In the genomic region with DNA sequence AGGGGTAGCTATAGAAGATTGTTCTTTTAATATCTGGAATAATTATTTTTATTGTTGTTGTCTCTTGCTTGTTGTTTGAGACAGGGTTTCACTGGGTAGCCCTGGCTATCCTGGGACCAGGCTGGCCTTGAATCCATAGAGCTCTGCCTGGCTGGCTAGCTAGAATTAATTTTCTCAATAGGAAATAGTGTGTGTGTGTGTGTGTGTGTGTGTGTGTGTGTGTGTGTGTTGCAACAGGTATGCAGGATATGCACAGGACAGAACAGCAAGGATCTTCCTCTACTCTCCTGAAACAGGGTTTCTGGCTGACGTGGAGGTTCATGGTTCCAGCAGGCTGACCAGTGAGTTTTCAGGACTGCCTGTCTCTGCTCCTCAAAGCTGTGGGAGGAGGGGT, we compare ENCODE assay signal across 8 mouse cellular contexts. TPM values are rescaled to one million over a fixed set of nuclear protein-coding genes. Genes with fewer than 3 reads are reported as not detected.
DNase-seq lines count a peak whose midpoint lies in the region; ATAC-seq and TF ChIP-seq lines count a peak whose summit lies in the region.

No protein-coding gene starts in this region.

- WGBS in kidney, postnatal 0 days = 60% methylated on average over 1 of the region's 1 CpGs
- 79% methylated on average over 1 of the region's 1 CpGs for WGBS in embryonic facial prominence, embryonic 15.5 days
- 94% methylated on average over 1 of the region's 1 CpGs for WGBS in intestine, embryonic 14.5 days
- 58% methylated on average over 1 of the region's 1 CpGs for WGBS in midbrain, embryonic 15.5 days

- no peak for TF ChIP-seq CTCF in kidney, postnatal 0 days (IDR thresholded peaks at IDR 0.05; ENCODE audit: low read depth)

- no peaks in the 10 kb centered on the region for H3K27me3 ChIP-seq in kidney, postnatal 0 days (ENCODE audit: insufficient read depth, low read length)
- no peaks in the 10 kb centered on the region for H3K27me3 ChIP-seq in embryonic facial prominence, embryonic 15.5 days
- no peaks in the 10 kb centered on the region for H3K27me3 ChIP-seq in intestine, embryonic 14.5 days (replicated peaks; ENCODE audit: control insufficient read depth, insufficient read depth, low read length)
- no peaks in the 10 kb centered on the region for H3K27me3 ChIP-seq in midbrain, embryonic 15.5 days (replicated peaks)

- peak overlapping the region; percentile 46 for H3K4me2 ChIP-seq in kidney, postnatal 0 days (ENCODE audit: low read length)
- peak overlapping the region; percentile 61 for H3K4me2 ChIP-seq in embryonic facial prominence, embryonic 15.5 days (replicated peaks)
- H3K4me2 ChIP-seq in intestine, embryonic 14.5 days (ENCODE audit: low read length) = peak overlapping the region; percentile 49
- peak overlapping the region; percentile 60 for H3K4me2 ChIP-seq in midbrain, embryonic 15.5 days

- H3K4me1 ChIP-seq in kidney, postnatal 0 days (replicated peaks; ENCODE audit: insufficient read depth, low read length) = no peaks in the 10 kb centered on the region
- peaks cover 10% of the 10 kb centered on the region; the same call in 1 of the 2 replicates for H3K4me1 ChIP-seq in embryonic facial prominence, embryonic 15.5 days
- H3K4me1 ChIP-seq in intestine, embryonic 14.5 days (replicated peaks; ENCODE audit: control insufficient read depth, insufficient read depth, low read length) = peaks cover 10% of the 10 kb centered on the region; the same call in 1 of the 2 replicates
- peaks cover 8% of the 10 kb centered on the region for H3K4me1 ChIP-seq in midbrain, embryonic 15.5 days

- no peaks in the 10 kb centered on the region for H3K36me3 ChIP-seq in kidney, postnatal 0 days (ENCODE audit: insufficient read depth, low read length)
- H3K36me3 ChIP-seq in embryonic facial prominence, embryonic 15.5 days = no peaks in the 10 kb centered on the region
- no peaks in the 10 kb centered on the region for H3K36me3 ChIP-seq in intestine, embryonic 14.5 days (ENCODE audit: control insufficient read depth, insufficient read depth, low read length)
- no peaks in the 10 kb centered on the region for H3K36me3 ChIP-seq in midbrain, embryonic 15.5 days (replicated peaks)

- no peak overlapping the region for H3K9ac ChIP-seq in kidney, postnatal 0 days (ENCODE audit: low read depth, low read length)
- H3K9ac ChIP-seq in embryonic facial prominence, embryonic 15.5 days = no peak overlapping the region
- H3K9ac ChIP-seq in intestine, embryonic 14.5 days (ENCODE audit: low read length) = no peak overlapping the region
- no peak overlapping the region for H3K9ac ChIP-seq in midbrain, embryonic 15.5 days

- no peaks in the 10 kb centered on the region for H3K9me3 ChIP-seq in kidney, postnatal 0 days (replicated peaks; ENCODE audit: low read length)
- no peaks in the 10 kb centered on the region for H3K9me3 ChIP-seq in embryonic facial prominence, embryonic 15.5 days (replicated peaks)
- no peaks in the 10 kb centered on the region for H3K9me3 ChIP-seq in intestine, embryonic 14.5 days (ENCODE audit: control insufficient read depth, low read length)
- no peaks in the 10 kb centered on the region for H3K9me3 ChIP-seq in midbrain, embryonic 15.5 days

- DNase-seq in kidney, postnatal 0 days (ENCODE audit: low spot score) = no peak
- DNase-seq in kidney, postnatal 25 days = no peak
- DNase-seq in intestine, embryonic 14.5 days (ENCODE audit: low spot score) = no peak
- no peak for DNase-seq in right cerebral cortex, postnatal 4 days
- no peak for DNase-seq in frontal cortex, postnatal 25 days (ENCODE audit: low spot score in 2 of 2)

- peak; percentile 12; the same call in 1 of the 2 replicates for ATAC-seq in kidney, postnatal 0 days (replicated peaks; ENCODE audit: low FRiP score, low read depth)
- no peak for ATAC-seq in embryonic facial prominence, embryonic 15.5 days (ENCODE audit: insufficient number of reproducible peaks, low FRiP score, low TSS enrichment, low read depth)
- no peak for ATAC-seq in intestine, embryonic 14.5 days (replicated peaks; ENCODE audit: low FRiP score, low TSS enrichment, low read depth)
- 0 out of 2 replicates have a peak, but pooled peaks have one; percentile 14 for ATAC-seq in midbrain, embryonic 15.5 days (replicated peaks)
- no peak for ATAC-seq in frontal cortex, adult (ENCODE audit: low TSS enrichment)

- peak overlapping the region; percentile 17; the same call in 1 of the 2 replicates for H3K4me3 ChIP-seq in kidney, postnatal 0 days (replicated peaks; ENCODE audit: low read depth, low read length)
- peak overlapping the region; percentile 43 for H3K4me3 ChIP-seq in embryonic facial prominence, embryonic 15.5 days (replicated peaks)
- peak overlapping the region; percentile 25 for H3K4me3 ChIP-seq in intestine, embryonic 14.5 days (ENCODE audit: low read depth, low read length)
- peak overlapping the region; percentile 21; the same call in 1 of the 2 replicates for H3K4me3 ChIP-seq in midbrain, embryonic 15.5 days

- peak overlapping the region; percentile 50; the same call in 1 of the 2 replicates for H3K27ac ChIP-seq in kidney, postnatal 0 days
- peak overlapping the region; percentile 65; the same call in 1 of the 2 replicates for H3K27ac ChIP-seq in embryonic facial prominence, embryonic 15.5 days (replicated peaks)
- H3K27ac ChIP-seq in intestine, embryonic 14.5 days (ENCODE audit: low read depth) = peak overlapping the region; percentile 73; the same call in 1 of the 2 replicates
- H3K27ac ChIP-seq in midbrain, embryonic 15.5 days = 0 out of 2 replicates have a peak overlapping the region, but pooled peaks have one; percentile 11

RNA-seq across cellular contexts. Expression of a gene that starts 1.4 kb away (rescaled TPM):
- 2.0 and 2.5 TPM in 2 replicates for polyA plus RNA-seq in kidney, postnatal 0 days (2015; fragmentation: Nextera tagmentation; extraction: Ambion mirVana)
- polyA plus RNA-seq in embryonic facial prominence, embryonic 15.5 days (2015; fragmentation: Nextera tagmentation; extraction: Ambion mirVana) = 1.0 and 1.1 TPM in 2 replicates
- 0.62 and 1.1 TPM in 2 replicates for polyA plus RNA-seq in intestine, embryonic 14.5 days (2014; fragmentation: Nextera tagmentation; extraction: Ambion mirVana)
- 0.73 and 0.85 TPM in 2 replicates for polyA plus RNA-seq in midbrain, embryonic 15.5 days (2015; fragmentation: Nextera tagmentation; extraction: Ambion mirVana)

RNA-seq across cellular contexts. Expression of a gene that starts 19.8 kb away (rescaled TPM):
- 0.13 TPM in 1 of 2 replicates, not detected in the other for polyA plus RNA-seq in kidney, postnatal 0 days (2015; fragmentation: Nextera tagmentation; extraction: Ambion mirVana)
- polyA plus RNA-seq in embryonic facial prominence, embryonic 15.5 days (2015; fragmentation: Nextera tagmentation; extraction: Ambion mirVana) = not detected in 2 replicates
- polyA plus RNA-seq in intestine, embryonic 14.5 days (2014; fragmentation: Nextera tagmentation; extraction: Ambion mirVana) = 0.27 TPM in 1 of 2 replicates, not detected in the other
- polyA plus RNA-seq in midbrain, embryonic 15.5 days (2015; fragmentation: Nextera tagmentation; extraction: Ambion mirVana) = not detected in 2 replicates

RNA-seq across cellular contexts. Expression of a gene that starts 30.0 kb away (rescaled TPM):
- polyA plus RNA-seq in kidney, postnatal 0 days (2015; fragmentation: Nextera tagmentation; extraction: Ambion mirVana) = 2.6 and 3.2 TPM in 2 replicates
- 9.7 and 16.3 TPM in 2 replicates for polyA plus RNA-seq in embryonic facial prominence, embryonic 15.5 days (2015; fragmentation: Nextera tagmentation; extraction: Ambion mirVana)
- polyA plus RNA-seq in intestine, embryonic 14.5 days (2014; fragmentation: Nextera tagmentation; extraction: Ambion mirVana) = 17.7 and 26.7 TPM in 2 replicates
- 27.0 and 27.3 TPM in 2 replicates for polyA plus RNA-seq in midbrain, embryonic 15.5 days (2015; fragmentation: Nextera tagmentation; extraction: Ambion mirVana)

RNA-seq across cellular contexts. Expression of a gene that starts 42.9 kb away (rescaled TPM):
- polyA plus RNA-seq in kidney, postnatal 0 days (2015; fragmentation: Nextera tagmentation; extraction: Ambion mirVana) = not detected in 2 replicates
- not detected in 2 replicates for polyA plus RNA-seq in embryonic facial prominence, embryonic 15.5 days (2015; fragmentation: Nextera tagmentation; extraction: Ambion mirVana)
- not detected in 2 replicates for polyA plus RNA-seq in intestine, embryonic 14.5 days (2014; fragmentation: Nextera tagmentation; extraction: Ambion mirVana)
- not detected in 2 replicates for polyA plus RNA-seq in midbrain, embryonic 15.5 days (2015; fragmentation: Nextera tagmentation; extraction: Ambion mirVana)

Comparison
In these comparisons a context has a peak if more than half of its experiments do, and no peak if none do; other contexts are left out.
1. ATAC-seq: peak in kidney, postnatal 0 days (single experiment) and midbrain, embryonic 15.5 days (single experiment); none in embryonic facial prominence, embryonic 15.5 days (single experiment), intestine, embryonic 14.5 days (single experiment) and frontal cortex, adult (single experiment).
2. H3K27ac ChIP-seq: peak in every context shown above with its lines; median percentile 73 in intestine, embryonic 14.5 days; 65 in embryonic facial prominence, embryonic 15.5 days; 50 in kidney, postnatal 0 days; 11 in midbrain, embryonic 15.5 days.
3. Peak in every context shown above with its lines, with median percentiles within 50 percentile points of each other: H3K4me2 ChIP-seq and H3K4me3 ChIP-seq.